Mouse (Mus musculus): ENCODE data around the gene Mnx1.

DNA sequence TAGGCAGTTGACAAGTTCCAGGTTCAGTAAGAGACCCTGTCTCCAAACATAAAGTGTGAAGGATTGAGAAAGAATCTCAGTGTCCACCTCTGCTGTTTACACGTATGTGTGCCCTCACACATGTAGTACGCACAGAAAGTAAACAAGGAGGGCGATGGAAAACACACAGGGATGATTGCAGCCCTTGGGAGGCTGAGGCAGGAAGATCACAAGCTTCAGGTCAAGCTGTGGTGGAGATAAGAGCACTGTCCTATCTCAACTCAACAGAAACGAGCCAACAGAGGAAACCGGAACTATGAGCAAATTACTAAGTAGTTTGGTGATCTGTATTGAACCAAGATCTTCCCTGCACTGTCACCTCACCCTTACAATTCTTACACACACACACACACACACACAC is 38.2 kb upstream of the Mnx1 start:
- TF ChIP-seq CTCF (IDR thresholded peaks at IDR 0.05; ENCODE audit: low read depth, low read length) (no peak), POLR2A (IDR thresholded peaks at IDR 0.05; ENCODE audit: borderline replicate concordance, low read depth, low read length) (no peak)
